Mouse (Mus musculus) midbrain, embryonic 11.5 days (tissue): ENCODE results near the gene Psme3. TPM values are rescaled to one million over a fixed set of nuclear protein-coding genes. Genes with fewer than 3 reads are reported as not detected.
"Not testable (repeated sequence)": the region's sequence is repeated elsewhere in the genome, so short reads cannot be mapped to it uniquely, and the experiment has no call there.

ENCODE experiments used
- ATAC-seq: fragments of 200-750 bp; cut with Nextera tagmentation; 2 replicates; pipeline ENCODE4 v1.8.0; 2017; ENCODE audit warnings: moderate TSS enrichment, moderate library complexity; ENCODE audit not compliant: low FRiP score
- DNase-seq: peaks from one replicate; pipeline ENCODE4 v3.0.0; 2015; ENCODE audit warnings: low spot score; ENCODE audit errors: missing footprints
- H3K27ac ChIP-seq: fragments of 300-500 bp; sonication (generic); 2 replicates; pipeline ENCODE4 v1.5.1; 2014; ENCODE audit warnings: low read depth, low read length
- H3K27me3 ChIP-seq: fragments of 300-500 bp; sonication (generic); 2 replicates; pipeline ENCODE4 v1.6.1; 2014; ENCODE audit warnings: mild to moderate bottlenecking, low read length, moderate library complexity, mixed read lengths; ENCODE audit not compliant: control insufficient read depth, insufficient read depth
- H3K36me3 ChIP-seq: fragments of 300-500 bp; sonication (generic); 2 replicates; pipeline ENCODE4 v1.6.1; 2014; ENCODE audit warnings: mild to moderate bottlenecking, low read length, moderate library complexity, mixed read lengths; ENCODE audit not compliant: control insufficient read depth, insufficient read depth
- H3K4me1 ChIP-seq: fragments of 300-500 bp; sonication (generic); 2 replicates; pipeline ENCODE4 v1.6.1; 2014; ENCODE audit warnings: low read length; ENCODE audit not compliant: control insufficient read depth, insufficient read depth
- H3K4me2 ChIP-seq: fragments of 300-500 bp; sonication (generic); 2 replicates; pipeline ENCODE4 v1.6.1; 2014; ENCODE audit warnings: mild to moderate bottlenecking, moderate library complexity
- H3K4me3 ChIP-seq: fragments of 300-500 bp; sonication (generic); 2 replicates; pipeline ENCODE4 v1.5.1; 2014; ENCODE audit warnings: low read depth, low read length
- H3K9ac ChIP-seq: fragments of 300-500 bp; sonication (generic); 2 replicates; pipeline ENCODE4 v1.6.1; 2014; ENCODE audit warnings: low read length
- H3K9me3 ChIP-seq: fragments of 300-500 bp; sonication (generic); 2 replicates; pipeline ENCODE4 v1.6.1; 2016; ENCODE audit warnings: low read length; ENCODE audit not compliant: control insufficient read depth
- WGBS: fragments of 180-500 bp; shearing (Covaris S2); extraction: QIAGEN DNeasy Blood & Tissue Kit; methylation state at CpG from one replicate; pipeline ENCODE4 v1.1.7; 2014; 5-methylcytosine and 5-hydroxymethylcytosine counted together
- polyA plus RNA-seq: library from polyadenylated mRNA; unstranded; fragments of >200 nt; fragmentation: Nextera tagmentation; extraction: Ambion mirVana; gene quantifications from 2 replicates; pipeline ENCODE4 v1.2.1, GENCODE M21; 2014

Gene Psme3
- polyA plus RNA-seq, 1 experiment from 2014 or later, result 146 TPM

- peaks cover 24% of the 10 kb centered on the region for H3K36me3 ChIP-seq
- H3K4me2 ChIP-seq, ATAC-seq, H3K27ac ChIP-seq, H3K9ac ChIP-seq, H3K27me3 ChIP-seq, H3K4me3 ChIP-seq, H3K4me1 ChIP-seq, H3K9me3 ChIP-seq: not testable (repeated sequence)
- peak; percentile 1 for DNase-seq
- 94% methylated on average over 11 of the region's 11 CpGs for WGBS
Observed at GRCm38 (mm10) chr11:101325201-101325600, 9.2 kb downstream of the Psme3 start.

GRCm38 (mm10) chr11:101326147-101326546 is 10.1 kb downstream of the Psme3 start:
- Histone ChIP-seq H3K4me1 (no peaks in the 10 kb centered on the region), H3K9me3 (no peaks in the 10 kb centered on the region), H3K4me3 (no peak overlapping the region), H3K4me2 (no peak overlapping the region), H3K9ac (no peak overlapping the region), H3K27ac (no peak overlapping the region), H3K27me3 (no peaks in the 10 kb centered on the region), H3K36me3 (peaks cover 19% of the 10 kb centered on the region)
- 88% methylated on average over 11 of the region's 11 CpGs for WGBS
- DNase-seq (no peak), ATAC-seq (no peak)

GRCm38 (mm10) chr11:101327311-101327710 is 11.3 kb downstream of the Psme3 start:
- WGBS, result 63% methylated on average over 3 of the region's 3 CpGs
- no peaks in the 10 kb centered on the region for H3K27me3 ChIP-seq
- ATAC-seq (no peak), DNase-seq (no peak)
- H3K4me3 ChIP-seq, result no peak overlapping the region
- H3K4me2 ChIP-seq, result no peak overlapping the region
- H3K27ac ChIP-seq, result no peak overlapping the region
- no peak overlapping the region for H3K9ac ChIP-seq
- no peaks in the 10 kb centered on the region for H3K4me1 ChIP-seq
- peaks cover 11% of the 10 kb centered on the region for H3K36me3 ChIP-seq
- H3K9me3 ChIP-seq, result no peaks in the 10 kb centered on the region

- no peak overlapping the region for H3K4me3 ChIP-seq
- no peak for DNase-seq
- no peaks in the 10 kb centered on the region for H3K27me3 ChIP-seq
- H3K4me1 ChIP-seq, result no peaks in the 10 kb centered on the region
- H3K9ac ChIP-seq, result no peak overlapping the region
- ATAC-seq, result no peak
- no peaks in the 10 kb centered on the region for H3K9me3 ChIP-seq
- WGBS, result 91% methylated on average over 6 of the region's 6 CpGs
- H3K36me3 ChIP-seq, result peaks cover 7% of the 10 kb centered on the region
- no peak overlapping the region for H3K4me2 ChIP-seq
- no peak overlapping the region for H3K27ac ChIP-seq
Observed at GRCm38 (mm10) chr11:101328941-101329635, 13.1 kb downstream of the Psme3 start.

- no peak for DNase-seq
- Histone ChIP-seq H3K27me3 (no peaks in the 10 kb centered on the region), H3K27ac (no peak within 1 kb of the TSS), H3K4me2 (no peak within 1 kb of the TSS), H3K9me3 (no peaks in the 10 kb centered on the region), H3K4me3 (no peak within 1 kb of the TSS), H3K4me1 (peaks cover 5% of the 10 kb centered on the region), H3K36me3 (peaks cover 4% of the 10 kb centered on the region), H3K9ac (no peak within 1 kb of the TSS)
- ATAC-seq, result no peak
- WGBS, result 74% methylated on average over 7 of the region's 7 CpGs
Observed at GRCm38 (mm10) chr11:101330371-101330924, 14.4 kb downstream of the Psme3 start, which contains the start of gene Aoc3. Aoc3 (plus strand) TSS chr11:101330605.

GRCm38 (mm10) chr11:101330961-101331360 is 14.9 kb downstream of the Psme3 start:
- not testable (repeated sequence) for H3K9ac ChIP-seq, ATAC-seq, H3K4me2 ChIP-seq, H3K4me3 ChIP-seq, H3K36me3 ChIP-seq, H3K9me3 ChIP-seq, H3K4me1 ChIP-seq, H3K27ac ChIP-seq, H3K27me3 ChIP-seq, DNase-seq
- 87% methylated on average over 6 of the region's 6 CpGs for WGBS

GRCm38 (mm10) chr11:101332537-101332936 is 16.5 kb downstream of the Psme3 start:
- no peak overlapping the region for H3K9ac ChIP-seq

GRCm38 (mm10) chr11:101334023-101334422 is 18.0 kb downstream of the Psme3 start:
- Histone ChIP-seq H3K4me2 (no peak overlapping the region), H3K36me3 (no peaks in the 10 kb centered on the region), H3K9me3 (no peaks in the 10 kb centered on the region), H3K27me3 (no peaks in the 10 kb centered on the region), H3K9ac (0 out of 2 replicates have a peak overlapping the region, but pooled peaks have one; percentile 20), H3K4me1 (peaks cover 13% of the 10 kb centered on the region), H3K27ac (no peak overlapping the region), H3K4me3 (no peak overlapping the region)
- WGBS, result 17% methylated on average over 10 of the region's 10 CpGs
- ATAC-seq (no peak), DNase-seq (peak; percentile 81)

More at GRCm38 (mm10) chr11:101332537-101332936, 16.5 kb downstream of the Psme3 start:
- ATAC-seq (no peak), DNase-seq (no peak)
- no peak overlapping the region for H3K4me2 ChIP-seq
- no peaks in the 10 kb centered on the region for H3K36me3 ChIP-seq
- H3K4me3 ChIP-seq, result no peak overlapping the region
- no peak overlapping the region for H3K27ac ChIP-seq
- no peaks in the 10 kb centered on the region for H3K9me3 ChIP-seq
- 87% methylated on average over 3 of the region's 3 CpGs for WGBS
- peaks cover 7% of the 10 kb centered on the region for H3K4me1 ChIP-seq
- no peaks in the 10 kb centered on the region for H3K27me3 ChIP-seq

GRCm38 (mm10) chr11:101334516-101334915 is 18.5 kb downstream of the Psme3 start:
- no peaks in the 10 kb centered on the region for H3K9me3 ChIP-seq
- H3K4me2 ChIP-seq, result no peak overlapping the region
- H3K9ac ChIP-seq, result no peak overlapping the region; the same call in 1 of the 2 replicates
- no peak overlapping the region for H3K27ac ChIP-seq
- H3K27me3 ChIP-seq, result no peaks in the 10 kb centered on the region
- DNase-seq (peak; percentile 90), ATAC-seq (no peak)
- H3K36me3 ChIP-seq, result no peaks in the 10 kb centered on the region
- peaks cover 13% of the 10 kb centered on the region for H3K4me1 ChIP-seq
- no peak overlapping the region for H3K4me3 ChIP-seq
- WGBS, result 3% methylated on average over 6 of the region's 6 CpGs
